Mouse (Mus musculus) naive thymus-derived CD4-positive, alpha-beta T cell, adult 2 months (primary cell): Measurements from ENCODE around the gene Spock2.
"Not testable (repeated sequence)": the region's sequence is repeated elsewhere in the genome, so short reads cannot be mapped to it uniquely, and the experiment has no call there.

Experiments used
- DNase-seq: peaks from one replicate; pipeline ENCODE4 v3.0.0-alpha.2; 2011; ENCODE audit warnings: low read depth

The Spock2 gene

DNA sequence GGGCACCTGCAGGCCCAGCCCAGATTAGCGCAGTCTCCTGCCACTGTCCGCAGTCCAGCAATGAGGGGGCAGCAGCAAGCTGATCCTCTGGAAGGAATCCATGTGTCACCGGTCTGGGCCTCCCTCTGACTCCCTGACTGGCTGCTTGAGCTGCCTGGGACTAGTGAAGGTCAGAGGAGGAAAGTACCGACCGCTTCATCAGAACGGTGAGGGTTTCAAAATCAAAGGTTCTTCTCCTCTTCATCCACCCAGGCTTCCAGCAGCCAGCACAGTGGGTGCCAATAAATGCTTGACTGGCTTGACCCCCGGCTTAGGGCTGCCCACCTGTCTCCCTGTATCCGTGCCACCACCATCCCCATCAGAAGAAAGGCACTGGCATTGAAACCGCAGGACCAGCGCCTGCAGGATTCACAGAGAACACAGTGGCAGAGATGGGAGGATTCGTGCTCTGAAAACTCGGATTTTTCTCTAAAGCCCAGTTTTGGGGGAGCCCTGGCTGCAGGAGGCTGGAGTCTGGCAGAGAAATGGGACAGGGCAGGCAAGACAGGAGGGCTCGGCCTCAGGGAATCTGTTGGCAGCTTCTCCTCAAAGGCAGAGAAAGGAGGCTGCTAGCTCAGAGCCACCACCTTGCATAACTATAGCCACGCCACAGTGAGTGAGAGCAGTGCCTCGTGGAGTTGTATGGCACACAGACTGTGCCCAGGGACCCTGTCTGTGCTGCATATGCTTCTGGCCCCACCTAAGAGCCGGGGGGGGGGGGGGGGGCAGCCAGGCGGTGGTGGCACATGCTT is 2.5 kb downstream of the Spock2 start:
- no peak for DNase-seq

DNA sequence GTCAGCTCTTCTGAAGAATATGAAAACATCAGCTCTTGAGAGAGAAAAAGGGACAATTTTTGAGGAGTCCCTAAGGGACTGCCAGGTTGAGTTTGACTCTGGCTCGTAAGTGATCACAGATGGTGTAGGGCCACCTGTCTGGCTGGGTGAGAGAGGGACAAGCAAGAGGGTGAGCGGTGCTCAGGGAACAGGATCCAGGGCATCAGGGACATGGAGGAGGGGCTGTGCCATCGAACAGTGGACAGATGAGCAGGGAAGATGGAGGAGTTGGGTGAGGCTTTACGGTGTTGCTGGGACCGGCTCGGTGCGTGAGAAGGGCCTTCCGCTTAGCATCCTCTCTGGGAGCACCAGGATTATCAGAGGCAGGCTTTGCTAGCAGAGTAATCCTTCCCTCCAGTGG is 3.3 kb downstream of the Spock2 start:
- DNase-seq: no peak

DNA sequence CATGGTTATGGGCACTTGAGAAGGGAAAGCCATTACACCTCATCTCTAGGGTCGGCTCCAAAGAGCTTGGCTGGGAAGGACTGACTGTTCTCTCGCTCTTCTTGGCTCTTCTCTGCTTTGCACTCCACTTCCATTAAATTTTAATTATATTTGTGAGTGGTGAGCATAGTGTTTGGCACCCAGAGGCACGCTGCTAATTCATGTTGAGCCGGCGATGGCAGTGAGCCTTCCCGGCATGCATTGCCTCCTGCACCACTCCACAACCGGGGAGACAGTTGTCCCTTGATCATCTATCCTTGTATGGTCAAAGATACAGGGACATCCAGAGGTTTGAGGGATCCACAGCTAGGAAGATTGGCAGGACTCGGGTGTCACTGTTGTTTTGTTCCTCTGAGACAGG is 4.0 kb downstream of the Spock2 start:
- no peak for DNase-seq

DNA sequence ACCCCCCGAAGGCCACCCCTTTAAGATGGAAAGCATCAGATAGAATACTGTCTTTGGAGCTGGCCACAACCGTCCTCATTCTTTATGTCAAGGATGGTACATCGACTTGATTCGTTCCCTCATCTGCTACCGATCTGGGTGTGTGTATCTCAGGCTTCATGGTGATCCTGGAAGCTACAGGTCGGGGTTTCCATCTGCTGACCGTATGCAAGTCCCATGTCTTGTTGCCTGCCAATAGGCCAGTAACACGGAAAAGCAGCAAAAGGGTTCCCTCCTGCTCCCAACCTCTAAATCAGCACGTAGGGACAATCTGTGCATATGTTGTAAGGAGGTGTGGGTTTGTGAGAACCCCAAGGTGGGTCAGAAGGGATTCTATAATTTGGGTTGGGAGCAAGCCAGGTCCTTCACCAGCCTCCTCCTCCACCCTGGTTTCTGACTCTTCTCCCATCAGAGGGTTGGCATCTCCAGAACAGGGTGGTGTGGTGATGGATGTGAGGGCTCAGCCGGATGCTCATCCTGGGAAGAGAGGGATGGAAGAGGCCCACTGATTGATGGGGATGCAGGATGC is 5.0 kb downstream of the Spock2 start:
- DNase-seq: no peak

DNA sequence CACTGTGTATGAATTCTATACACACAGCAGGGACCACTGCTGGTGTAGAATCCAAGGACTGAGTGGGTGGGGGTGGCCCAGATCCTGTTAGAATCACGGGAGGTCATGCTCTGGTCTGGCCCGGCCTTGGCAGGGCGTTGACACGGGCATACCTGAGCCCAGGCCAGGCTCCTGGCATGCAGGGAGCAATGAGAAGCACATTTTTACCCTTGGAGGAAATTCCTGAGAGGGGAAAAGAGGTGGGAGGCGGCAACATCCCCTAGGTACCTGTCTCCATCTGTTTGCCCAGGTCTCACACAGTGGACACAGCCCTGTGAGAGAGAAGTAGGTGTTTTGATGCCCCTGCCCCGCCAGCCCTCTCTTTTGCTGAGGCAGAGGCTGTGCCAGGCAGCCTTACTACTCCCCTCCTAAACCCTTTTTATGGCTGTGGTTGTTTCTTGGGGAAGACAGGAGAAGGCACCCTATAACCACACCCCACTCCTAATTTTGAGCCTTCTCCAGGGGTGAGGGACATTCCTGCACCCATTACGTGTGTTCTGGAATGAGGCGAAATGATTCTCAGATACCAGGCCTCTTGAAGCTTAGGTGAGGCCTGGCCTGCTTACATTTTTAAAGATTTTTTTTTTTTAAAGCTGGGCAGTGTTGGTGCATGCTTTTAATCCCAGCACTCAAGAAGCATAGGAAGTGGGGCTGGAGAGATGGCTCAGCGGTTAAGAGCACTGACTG is 8.1 kb downstream of the Spock2 start:
- DNase-seq: no peak

DNA sequence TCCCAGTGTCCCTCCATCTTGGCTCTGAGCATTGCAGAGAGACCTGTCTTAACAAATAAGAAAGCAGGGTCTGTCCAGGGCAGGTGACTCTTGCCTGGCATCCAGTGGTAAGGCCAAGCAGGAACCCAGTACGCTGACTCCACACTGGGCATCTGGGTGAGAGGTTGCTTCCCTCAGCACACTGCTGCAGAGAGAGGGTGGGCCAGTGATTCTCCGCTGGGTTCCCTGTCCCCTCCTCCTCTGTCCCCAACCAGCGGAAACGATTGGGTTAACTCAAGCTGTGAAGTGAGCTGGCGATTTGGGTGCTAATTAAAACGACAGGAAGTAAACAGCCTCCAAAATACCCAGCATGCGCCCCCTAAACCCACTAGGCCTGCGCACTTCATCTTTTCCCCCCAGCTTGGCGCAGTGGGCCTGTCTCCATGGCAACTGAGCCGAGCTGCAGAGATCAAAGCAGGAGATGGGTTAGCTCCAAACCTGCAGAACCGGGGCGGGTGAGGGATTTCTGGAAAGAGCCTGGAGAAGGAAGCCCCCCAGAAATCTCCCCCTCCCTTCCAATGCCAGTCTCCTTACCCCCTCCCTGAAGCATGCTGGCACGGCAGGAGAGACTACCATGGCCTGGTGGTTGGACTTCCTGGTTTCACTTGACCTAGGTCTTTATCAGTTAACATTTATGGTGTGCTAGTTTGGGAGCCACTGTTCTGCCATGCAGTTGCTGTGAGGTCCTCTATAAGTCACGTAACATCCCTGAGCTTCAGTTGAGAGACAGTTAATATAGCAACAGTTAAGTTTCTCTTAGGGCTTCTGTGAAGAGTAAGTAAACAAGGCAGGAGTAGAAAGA is 9.5 kb downstream of the Spock2 start:
- peak; percentile 10 for DNase-seq

DNA sequence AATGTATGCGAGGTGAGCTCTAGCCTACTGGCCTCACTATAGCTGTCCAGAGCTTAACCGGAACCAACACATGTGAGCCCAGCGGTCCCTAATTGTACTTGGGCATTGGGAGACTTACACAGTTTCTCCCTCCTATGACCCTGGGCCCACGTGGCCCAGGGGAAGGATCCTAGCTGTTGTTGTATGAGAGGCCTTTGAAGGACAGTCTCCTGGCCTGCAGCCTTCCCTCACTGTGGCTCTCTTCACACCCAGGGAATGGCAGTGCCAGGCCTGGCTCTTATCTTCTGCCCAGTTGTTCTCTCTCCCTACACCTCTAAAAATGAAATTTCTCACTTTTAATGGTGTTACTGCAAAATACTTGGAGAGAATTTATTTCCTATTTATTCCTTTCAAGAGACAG is 11.0 kb downstream of the Spock2 start:
- no peak for DNase-seq

DNA sequence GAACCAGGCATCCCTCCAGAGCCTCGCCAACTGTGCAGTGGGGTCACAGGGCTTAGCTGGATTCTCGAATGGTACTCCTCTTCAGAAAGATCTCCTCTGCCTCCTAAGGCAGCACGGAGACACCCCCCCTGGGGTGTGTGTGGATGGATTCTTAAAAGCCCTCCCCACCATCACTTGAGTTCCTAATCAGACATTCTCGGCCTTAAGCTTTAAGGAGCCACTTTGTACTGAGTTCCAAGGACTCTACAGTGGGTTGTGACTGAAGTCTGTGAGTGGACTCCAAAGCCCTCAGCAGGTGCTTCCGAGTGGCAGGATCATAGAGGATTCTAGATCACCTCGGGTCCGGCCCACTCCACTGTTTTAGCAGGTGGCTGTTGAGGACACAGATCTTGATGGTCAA is 12.4 kb downstream of the Spock2 start:
- no peak for DNase-seq

DNA sequence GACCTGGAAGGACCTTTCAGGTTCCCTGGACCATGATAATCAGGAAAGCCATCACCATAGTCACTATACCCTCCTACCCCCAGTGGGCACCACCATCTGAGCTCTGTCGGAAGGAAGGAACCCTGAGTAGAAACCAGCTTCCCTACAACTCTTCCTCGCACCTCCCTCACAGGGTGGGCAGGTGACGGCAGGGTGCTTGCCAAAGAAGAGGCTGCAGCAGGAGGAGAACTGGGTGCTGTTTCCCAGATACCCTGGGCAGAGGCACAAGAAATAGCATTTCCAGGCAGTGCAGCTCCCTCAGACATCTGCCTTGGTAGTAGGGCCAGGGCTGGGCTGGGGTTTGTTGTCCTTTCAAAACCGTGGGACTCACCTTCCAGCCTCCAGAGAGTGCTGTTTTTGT is 14.6 kb downstream of the Spock2 start:
- no peak for DNase-seq

DNA sequence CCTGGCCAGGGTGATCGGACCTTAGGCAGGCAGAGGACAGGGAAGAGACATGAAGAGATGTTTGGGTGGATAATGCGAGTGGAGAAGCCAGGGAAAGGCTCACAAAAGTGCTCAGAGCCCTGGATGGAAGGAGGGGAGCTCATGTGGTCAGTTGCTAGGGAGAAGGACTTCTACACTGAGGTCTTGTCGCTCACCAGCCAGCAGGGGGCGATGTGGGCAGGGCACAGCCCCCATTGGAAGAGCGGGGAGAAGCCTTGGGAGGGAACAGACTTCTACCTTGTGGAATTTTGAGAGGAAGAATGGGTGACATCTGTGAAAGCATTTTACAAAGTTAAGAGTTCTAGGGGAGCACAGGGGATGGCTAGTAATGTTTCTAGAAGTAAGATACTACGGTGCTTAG is 18.1 kb downstream of the Spock2 start:
- DNase-seq: peak; percentile 27

DNA sequence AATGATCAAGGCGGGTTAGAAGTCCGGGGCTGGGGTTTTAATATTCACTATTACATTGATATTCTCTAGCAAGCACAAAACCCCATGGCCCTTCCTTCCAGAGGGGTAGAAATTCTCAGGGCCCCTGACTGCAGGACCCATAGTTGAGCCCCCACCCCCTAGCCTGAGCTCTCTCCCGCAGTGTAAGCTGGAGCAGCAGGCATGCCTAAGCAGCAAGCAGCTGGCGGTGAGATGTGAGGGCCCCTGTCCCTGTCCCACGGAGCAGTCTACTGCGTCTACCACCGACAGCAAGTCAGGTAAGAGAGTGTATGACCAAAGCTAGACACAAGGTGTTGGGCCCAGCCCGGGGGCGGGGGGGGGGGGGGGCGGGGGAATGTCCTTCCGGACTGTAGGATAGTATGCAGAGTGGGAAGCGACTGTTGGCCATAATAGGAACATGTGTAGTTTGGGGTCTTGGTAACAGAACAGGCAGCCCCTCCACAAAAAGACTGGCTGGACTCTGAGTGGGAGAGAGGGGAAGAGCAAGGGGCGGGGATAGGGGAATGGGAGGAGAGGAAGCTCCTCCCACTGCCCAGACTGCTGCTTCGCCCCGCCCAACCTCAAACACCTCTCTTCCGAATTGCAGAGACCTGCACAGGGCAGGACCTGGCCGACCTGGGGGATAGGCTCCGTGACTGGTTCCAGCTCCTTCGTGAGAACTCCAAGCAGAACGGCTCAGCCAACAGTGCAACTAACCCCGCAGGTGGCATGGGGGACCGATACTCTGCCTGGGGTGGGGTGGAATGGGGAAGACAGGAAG is 19.7 kb downstream of the Spock2 start:
- DNase-seq: peak; percentile 30

DNA sequence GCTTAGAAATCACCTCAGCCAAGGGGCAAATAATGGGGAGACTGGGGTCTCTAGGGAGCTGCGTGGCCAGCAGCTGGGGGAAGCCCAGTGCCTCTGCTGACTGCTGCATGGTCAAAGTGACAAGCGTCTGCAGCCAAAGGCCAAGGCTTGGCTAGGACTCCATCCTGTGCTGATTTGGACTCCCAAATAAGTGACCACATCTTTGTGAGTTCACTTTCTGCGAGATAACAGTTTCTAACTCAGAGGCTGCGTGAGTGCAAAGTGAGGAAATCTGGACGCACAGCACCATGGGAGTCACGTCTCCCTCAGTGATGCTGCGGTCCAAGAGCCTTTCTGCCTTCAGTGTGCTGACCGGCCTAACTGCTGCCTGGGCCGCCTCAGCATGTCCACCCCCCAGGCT is 22.3 kb downstream of the Spock2 start:
- no peak for DNase-seq

DNA sequence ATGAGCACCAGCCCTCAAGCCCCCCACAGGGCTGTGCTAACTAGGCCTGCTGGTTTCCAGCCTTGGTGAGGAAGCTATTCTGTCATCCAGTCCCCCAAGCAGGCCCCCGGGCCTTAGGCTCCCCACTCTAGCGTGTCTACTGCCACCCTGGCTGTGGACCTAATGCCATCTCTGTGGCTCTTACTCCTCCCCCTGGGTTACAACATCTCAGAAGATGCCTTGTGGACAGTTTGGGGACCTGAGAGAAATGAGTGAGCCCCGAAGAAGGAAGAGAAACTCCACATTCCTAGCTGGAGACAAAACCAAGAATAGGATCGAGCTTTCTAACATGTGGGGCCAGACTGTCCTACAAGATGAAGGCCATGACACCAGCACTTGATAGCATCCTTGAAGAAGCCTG is 24.5 kb downstream of the Spock2 start:
- DNase-seq: no peak

DNA sequence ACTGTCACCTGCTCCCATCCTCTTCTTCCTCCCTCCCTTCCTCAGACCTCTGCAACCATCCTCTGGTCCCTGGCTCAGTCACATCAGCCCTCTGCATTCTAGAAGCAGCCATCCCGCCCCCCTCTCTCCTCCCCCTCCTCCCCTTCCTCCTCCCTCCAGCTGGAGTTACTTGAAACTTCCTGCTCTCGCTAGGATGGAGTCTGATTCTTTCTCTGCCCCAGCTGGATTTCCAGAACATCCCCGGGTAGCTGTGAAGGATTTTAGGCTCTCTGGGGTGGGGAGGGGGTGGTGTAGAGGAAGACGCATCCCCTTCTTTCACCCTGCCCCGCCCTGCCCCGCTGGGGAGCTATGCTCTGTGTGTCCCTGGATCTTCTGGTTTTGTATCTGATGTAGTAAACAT is 27.5 kb downstream of the Spock2 start:
- no peak for DNase-seq

DNA sequence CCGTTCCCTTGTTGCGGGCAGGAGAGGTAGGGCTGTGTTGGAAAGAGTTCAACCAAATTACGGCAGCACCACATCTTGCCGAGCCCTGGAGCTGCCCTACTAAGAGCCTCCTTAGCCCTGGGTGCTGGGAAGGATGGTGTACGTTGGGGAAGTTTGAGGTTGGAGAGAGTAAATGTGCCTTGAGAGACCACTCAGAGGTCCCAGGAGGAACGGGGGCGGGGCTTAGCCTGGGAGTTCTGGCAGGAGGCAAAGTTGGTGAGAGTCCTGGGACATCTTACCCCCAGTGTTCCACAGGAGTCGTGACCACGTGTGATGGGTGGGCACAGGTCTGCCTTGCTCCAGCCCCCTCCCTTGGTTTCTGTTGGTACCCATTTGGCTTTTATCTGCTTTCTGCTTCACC is 28.2 kb downstream of the Spock2 start:
- DNase-seq: no peak

DNA sequence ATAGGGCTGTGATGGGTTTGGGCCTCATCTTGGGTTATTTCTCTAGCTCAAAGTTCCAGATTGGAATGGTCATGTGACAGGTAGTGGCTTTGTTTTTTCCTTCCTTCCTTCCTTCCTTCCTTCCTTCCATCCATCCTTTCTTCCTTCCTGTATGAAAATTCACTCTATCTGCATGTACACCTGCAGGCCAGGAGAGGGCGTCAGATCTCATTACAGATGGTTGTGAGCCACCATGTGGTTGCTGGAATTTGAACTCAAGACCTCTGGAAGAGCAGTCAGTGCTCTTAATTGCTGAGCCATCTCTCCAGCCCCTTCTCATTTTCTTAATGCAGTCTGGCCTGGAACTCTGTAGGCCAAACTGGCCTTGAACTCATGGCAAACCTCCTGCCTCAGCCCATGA is 30.0 kb downstream of the Spock2 start:
- not testable (repeated sequence) for DNase-seq

DNA sequence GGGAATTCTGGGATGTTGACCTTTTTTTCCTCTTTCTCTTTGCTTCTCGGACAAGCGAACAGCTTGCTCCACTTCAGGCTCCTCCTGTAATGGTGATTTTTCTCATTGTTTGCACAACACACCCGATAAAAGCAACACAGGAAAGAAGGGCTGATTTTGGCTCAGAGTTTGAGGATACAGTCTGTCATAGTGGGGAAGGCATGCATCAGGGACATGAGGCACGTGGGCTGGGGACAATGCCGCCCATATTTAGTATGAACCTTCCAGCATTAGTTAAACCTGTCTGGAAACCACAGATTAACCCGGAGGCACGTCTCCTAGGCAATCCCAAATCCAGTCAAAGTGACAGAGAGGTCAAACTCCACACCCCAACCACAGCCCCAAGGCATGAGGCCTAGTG is 30.9 kb downstream of the Spock2 start:
- no peak for DNase-seq

DNA sequence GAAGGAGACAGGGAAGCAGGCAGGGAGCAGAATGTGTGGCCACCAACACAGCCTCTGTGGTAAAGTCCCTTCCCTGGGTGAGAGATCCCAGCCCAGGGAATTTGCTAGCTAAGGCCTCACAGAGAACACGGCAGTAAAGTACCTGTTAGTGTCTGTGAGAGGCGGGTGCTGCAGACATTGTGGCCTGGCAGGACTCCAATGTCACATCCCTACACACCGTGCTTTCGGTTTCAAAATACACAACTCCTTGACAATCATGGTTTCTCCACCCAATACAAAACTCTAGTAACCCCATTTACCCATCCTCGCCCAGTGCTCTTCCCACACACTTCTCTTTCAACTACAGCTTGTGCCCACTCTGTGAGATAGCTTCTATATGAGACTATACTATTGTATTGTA is 32.7 kb downstream of the Spock2 start:
- peak; percentile 37 for DNase-seq

DNA sequence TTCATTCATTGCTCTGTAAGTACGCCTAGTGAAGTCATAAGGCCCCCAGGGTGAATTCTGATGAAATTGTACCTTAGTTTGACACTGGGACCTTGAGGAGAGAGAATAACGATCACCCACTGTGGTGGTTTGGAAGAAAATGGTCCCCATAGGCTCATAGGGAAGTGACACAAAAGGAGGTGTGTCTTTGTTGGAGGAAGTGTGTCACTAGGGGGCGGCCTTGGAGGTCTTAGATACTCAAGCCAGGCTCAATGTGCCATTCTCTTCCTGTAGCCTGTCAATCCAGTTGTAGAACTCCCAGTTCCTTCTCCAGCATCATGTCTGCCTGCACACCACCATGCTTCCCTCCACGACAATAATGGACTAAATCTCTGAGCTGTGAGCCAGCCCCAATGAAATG is 34.7 kb downstream of the Spock2 start:
- DNase-seq: no peak

DNA sequence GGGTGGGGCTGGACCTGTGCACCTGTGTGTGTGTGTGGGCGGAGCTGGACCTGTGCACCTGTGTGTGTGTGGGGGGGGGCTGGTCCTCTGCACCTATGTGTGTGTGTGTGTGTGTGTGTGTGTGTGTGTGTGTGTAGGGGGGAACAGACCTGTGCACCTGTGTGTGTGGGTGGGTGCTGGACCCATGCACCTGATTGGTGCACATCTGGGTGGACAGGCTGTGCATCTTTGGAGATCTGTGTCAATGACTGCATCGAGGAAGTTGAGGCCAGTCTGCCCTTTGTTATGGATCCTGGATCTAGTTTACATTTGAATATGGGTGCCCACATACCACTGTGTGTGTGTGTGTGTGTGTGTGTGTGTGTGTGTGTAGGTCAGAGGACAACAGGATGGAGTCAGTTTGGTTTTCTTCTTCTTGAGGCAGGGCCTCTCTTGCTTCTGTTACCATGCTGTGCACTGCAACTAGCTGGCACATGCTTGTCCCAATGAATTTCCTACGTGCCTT is 35.7 kb downstream of the Spock2 start:
- no peak for DNase-seq

DNA sequence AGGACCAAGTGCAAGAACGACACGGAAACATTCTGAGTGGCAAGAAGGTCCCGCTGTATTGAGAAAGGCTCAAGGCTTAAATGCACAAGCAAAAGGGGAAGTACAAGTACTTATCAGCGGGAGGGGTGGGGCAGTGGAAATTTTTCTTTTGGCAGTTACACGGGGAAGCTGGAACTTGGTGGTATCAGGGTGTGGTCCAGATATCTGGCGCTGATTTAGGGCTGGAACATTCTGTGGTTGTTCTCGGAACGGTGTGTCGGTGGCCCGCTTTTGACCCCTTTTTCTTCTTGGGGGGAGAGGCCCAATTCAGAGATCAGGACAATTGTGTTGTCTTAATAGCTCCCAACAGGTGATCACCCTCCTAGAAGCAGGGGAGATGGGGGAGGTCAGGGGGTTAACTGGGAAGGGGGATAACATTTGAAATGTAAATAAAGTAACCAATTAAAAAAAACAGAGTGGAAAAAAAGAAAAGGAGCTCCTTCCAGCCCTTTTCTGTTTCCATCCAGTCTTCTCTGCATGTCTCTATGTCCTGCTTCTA is 41.6 kb downstream of the Spock2 start:
- not testable (repeated sequence) for DNase-seq
